Mouse (Mus musculus): ENCODE measurements around the gene Lhfpl5.

DNA sequence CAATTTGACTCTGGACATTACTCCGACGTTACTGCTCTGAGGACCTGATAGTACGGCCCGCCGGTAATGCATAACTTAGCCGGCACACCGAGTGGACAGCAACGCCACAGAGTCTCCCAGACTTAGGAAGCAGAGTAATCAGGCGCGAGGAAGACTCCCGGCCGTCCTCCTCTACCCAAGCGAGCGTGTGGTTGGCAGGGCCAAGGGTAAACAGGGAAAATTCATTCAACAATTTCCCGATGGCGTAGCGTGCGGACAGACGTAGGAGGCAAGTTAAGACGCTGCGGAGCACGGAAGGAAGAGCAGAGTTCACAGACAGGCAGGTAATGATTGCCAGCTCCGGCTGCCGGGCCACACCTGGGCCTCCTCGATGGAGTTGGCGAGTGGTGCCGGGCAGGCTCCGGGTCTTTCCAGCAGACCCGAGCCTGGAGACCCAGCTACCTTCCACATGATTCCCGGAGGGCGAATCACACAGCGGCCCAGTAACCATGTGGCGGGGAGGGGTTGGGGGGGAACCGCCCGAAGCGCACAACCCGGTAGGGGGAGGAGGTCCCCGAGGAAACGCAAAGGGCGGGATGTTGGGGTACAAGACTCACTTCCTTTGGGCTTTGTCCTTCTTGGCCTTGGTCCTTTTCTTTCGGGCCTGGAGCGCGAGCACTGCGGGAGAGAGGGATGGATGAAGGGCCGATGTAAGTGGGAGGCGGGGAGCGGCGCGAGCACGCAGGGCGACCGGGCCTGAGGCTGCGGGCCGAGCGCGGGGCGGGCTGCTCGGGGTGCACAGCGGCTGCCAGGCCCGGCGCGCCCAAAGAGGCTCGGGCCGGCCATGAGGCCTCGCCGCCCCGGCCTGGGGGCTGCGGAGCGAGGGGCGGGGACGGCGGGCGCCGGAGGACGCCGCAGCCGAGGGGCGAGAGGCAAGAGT, 46.2 kb downstream of the Lhfpl5 start:
- TF ChIP-seq CTCF (IDR thresholded peaks at IDR 0.05; ENCODE audit: extremely low read depth, insufficient read depth, insufficient read length, insufficient replicate concordance) (no peak), POLR2A (IDR thresholded peaks at IDR 0.05; ENCODE audit: low read depth, low read length) (no peak)
